Mouse (Mus musculus): ENCODE results near the gene Fam92b.

Gene Fam92b

DNA sequence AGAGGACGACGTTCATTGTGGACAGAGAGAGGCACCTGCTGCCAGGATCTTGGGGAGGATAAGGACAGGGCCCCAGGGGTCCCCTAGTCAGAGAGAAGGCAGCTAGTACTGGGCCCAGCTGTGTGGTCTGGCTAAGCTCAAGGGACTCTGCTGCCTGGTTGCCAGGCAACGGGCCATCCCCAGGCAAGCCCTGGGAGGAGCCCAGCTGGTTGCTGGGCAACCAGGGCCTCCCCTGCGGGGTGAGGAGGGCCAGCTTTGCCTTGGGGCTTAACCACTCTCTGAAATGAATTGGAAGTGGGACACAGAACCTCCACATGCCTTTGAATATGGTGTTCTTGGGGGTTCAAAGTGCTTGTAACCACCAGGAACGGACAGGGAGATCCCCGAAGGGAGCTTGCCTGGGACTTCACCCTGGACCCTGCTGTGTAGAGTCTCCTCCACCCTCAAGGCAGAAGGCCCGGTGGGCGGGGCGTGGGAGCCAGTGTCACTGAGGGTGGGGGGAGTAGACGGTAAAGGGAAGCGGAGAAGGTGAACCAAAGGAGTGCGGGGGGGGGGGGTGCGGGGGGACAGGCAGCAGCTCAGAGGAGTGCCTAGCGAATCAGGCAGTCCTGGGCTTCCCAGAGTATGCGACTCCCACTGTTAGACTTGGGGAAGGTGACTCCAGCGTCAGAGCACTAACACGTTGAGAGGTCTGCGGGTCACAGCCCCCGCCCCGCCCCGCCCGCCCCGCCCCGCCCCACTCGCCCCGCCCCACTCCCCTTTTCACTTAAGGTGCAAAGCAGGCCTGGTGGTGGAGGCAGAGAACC is at the start of gene Fam92b:
Fam92b (minus strand) TSS at position 149 of the 806 bp plus-strand sequence.
- no peak for DNase-seq

DNA sequence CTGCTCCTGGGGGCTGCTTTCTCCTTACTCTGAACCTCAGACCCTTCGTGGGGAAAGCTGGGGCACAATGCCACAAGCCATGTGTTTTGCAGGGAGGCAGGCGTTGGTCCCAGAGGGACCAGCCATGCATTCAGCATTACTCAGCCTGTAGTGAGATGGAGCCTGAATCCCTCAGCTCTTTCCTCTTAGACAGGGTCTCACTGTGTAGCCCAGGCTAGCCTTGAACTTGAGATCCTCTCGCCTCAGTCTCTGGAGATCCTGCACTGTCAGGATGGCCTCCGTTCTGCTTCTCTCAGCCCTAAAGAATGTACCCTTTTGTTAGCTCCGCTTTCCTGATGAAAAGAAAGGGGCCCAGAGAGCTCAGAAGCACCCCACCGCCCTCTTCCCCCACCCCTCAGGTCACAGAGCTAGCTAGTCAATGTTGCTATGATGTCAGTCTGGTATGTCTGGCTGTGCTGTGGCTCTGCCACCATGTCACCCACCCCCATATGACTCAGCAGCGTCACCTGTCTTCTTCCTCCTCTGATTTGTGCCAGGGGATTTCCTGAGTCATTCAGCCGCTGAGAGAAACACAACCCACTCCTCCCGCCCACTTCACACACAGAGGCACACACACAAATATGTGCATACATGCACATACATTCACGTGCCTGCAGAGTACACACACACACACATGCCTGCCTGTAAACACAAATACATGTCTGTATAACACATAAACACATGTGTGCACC is 48.3 kb upstream of the Fam92b start:
- no peak for DNase-seq

GRCm38 (mm10) chr8:120224521-120225420 is 47.5 kb upstream of the Fam92b start:
- DNase-seq: no peak

DNA sequence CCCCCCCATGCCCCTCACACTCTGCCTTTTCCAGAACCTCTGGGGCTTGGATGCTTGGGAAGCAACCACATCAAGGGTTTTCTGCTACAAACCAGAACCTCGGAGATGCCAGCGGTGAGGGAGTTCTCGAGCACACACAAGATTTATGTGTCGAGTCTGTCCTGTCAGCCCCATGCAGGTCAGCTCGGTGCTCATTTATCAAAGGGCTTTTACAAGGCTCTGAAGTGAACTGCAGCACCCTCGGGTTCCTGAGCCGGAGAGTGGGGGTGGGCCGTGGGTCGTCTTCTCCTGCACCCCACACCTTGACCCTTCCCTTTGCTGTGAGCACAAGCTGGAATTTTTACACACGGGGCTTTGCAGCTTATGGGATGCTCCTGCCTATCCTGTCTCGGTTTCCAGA is 45.3 kb upstream of the Fam92b start:
- DNase-seq: no peak

- DNase-seq: peak; percentile 28
Measured at GRCm38 (mm10) chr8:120216855-120217830, 39.9 kb upstream of the Fam92b start.

DNA sequence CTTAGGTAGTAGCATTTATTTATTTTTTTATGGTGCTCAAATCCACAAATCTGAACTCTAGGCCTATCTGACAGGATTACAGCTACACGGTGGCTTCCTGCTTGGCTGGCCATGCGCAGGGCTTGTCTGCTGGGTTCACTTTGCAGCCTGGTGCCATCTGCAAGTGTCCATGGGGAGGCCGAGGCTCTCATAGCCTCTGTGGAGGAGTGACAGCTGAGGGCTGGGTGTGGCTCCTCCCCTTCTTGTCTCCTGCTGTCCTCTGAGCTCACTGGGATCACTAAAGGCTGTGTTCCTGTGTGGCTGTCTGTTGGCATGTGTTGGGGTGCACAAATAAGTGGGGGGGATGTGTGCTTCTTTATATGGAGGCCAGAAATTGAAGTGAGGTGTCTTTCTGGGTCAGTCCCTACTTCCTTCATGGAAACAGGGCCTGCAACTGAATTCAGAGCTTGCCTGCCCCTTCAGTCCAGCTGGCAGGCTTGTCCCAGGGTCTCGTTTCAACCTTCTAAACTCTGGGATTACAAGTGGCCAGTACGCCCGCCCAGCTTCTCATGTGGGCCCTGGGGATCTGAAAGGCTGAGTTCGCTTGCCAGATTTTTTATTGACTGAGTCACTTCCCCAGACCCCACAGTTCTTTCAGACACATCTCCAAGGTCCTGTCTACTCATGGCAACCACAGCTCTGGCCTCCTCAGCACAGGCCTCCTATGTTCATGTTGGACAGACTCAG is 38.3 kb upstream of the Fam92b start:
- no peak for DNase-seq

DNA sequence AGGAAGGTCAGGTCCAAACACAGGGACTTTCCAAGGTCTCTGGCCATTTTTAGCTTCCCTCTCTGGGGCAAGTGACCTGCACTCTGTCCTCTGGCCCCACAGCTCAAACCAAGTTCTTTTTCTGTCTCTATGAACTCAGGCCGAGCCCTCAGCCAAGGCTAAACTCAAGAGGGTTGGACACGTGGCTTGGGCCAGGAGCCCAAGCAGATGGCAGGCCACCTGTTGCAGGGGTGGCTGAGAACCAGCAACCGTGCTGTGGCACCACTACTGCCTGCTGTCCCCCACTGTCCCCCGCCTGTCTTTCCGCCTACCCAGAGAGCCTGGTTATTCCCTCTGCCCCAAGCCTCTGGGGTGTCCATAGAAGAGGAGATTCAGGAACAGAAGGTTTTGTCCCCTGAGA is 36.7 kb upstream of the Fam92b start:
- DNase-seq: no peak

GRCm38 (mm10) chr8:120213229-120213628 is 36.0 kb upstream of the Fam92b start:
- no peak for DNase-seq

DNA sequence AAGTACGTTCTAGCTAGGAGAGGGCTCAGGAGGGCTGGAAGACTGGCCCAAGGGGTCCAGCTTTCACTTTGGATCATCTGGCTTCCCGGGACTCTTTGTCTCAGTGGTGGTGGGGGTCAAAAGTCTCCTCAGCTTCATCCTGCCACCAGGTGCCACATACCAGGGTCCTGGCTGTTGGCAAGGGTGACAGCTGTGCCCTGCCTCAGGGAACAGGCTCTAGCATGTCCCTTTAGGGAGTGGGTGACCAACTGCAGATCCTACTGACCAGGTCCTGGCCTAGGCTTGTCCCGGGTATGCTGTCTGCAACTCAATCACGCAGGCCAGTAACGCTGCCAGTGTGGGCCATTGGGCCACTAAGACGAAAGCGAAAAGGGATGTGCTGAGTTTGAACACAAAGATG is 35.3 kb upstream of the Fam92b start:
- no peak for DNase-seq

DNA sequence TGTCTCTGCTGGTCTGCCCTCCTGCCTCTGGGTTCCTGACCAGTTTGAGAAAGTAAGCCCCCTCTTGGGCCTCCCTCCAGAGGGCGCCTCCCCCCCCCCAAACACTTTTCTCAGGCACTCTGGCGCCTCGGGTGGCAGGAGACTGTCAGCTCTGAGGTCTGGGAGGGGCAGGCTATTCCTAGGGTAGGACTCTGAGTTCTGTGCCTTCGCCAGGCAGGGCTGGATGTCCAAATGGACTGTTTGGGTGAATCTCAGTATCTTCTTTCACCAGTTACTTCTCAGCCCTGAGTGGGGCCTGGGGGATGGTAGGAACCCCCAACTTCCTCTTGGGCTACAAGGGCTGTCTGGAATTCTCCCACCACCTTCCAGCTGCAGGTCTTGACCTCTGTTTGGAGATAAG is 34.1 kb upstream of the Fam92b start:
- DNase-seq: no peak

GRCm38 (mm10) chr8:120208113-120208512 is 30.8 kb upstream of the Fam92b start:
- no peak for DNase-seq

GRCm38 (mm10) chr8:120207364-120207763 is 30.1 kb upstream of the Fam92b start:
- no peak for DNase-seq

DNA sequence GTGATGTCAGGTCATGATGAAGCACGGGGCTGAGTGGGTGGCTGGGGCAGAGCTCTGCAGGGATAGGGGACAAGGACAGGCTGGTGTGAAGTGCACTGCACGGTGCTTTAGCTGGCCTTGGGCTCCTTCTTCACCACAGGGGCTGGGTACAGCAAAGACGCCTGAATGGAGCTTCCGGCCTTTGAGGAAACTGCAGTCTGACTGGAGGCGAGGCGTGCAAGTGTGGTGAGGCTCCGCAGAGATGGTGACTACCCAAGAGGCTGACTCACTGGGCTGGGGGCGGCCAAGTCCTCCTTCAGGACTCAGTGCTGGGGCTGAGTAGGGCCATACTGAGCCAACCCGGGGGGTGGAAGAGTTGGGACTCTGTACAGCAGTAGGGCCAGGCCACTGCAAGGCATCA is 28.6 kb upstream of the Fam92b start:
- no peak for DNase-seq

GRCm38 (mm10) chr8:120204736-120205360 is 27.6 kb upstream of the Fam92b start:
- DNase-seq: peak; percentile 52

- no peak for DNase-seq
Measured at GRCm38 (mm10) chr8:120202546-120202945, 25.3 kb upstream of the Fam92b start.

DNA sequence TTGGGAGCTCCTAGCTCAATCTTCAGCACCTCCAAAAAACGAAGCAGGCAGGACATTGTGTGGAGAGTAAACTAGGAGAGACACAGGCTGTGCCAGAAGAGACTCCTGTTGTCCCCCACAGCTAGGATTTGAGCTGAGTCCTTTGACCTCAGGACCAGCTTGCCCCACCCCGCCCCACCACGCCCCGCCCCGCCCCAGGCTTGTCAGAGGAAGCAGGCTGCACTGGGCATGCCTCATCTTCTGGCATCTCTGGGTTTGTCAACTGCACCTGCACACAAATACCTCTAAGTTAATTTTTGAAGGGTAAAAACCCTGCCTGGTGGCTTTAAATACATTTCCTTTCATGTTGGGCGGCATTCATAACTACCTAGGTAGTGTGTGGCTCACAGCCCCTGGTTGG is 24.1 kb upstream of the Fam92b start:
- DNase-seq: no peak

- DNase-seq: no peak
Measured at GRCm38 (mm10) chr8:120192118-120192517, 14.9 kb upstream of the Fam92b start.

- no peak for DNase-seq
Measured at GRCm38 (mm10) chr8:120191633-120192032, 14.4 kb upstream of the Fam92b start.

DNA sequence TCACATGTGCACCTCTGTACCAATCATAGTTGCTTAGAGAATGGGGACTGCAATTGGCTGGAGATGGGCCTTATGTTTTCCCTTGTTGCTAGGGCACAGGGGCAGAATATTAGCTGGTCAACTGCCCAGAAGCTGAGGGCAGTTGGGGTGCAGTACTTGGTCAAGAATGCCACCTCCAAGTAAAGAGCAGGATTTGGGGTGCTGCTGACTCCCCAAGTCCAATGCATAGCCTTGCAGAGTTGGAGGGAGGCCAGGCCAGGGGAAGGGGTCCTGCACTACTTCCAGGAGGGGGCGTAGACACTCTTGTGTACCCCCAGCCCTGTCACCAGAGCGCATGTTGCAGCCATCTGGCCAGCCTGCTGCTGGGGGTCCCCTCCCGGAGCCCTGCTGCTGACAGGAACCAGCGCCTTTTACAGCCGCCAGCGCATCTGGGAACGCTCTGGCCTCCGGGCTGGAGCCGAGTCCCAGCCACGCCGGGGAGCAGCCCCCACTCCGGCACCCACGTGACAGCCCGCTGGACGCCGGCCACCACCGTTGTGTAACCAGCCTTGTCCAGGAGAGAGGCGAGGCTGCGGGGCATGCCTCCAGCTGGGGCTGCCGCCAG is 13.6 kb upstream of the Fam92b start:
- DNase-seq: peak; percentile 94

- DNase-seq: no peak
Measured at GRCm38 (mm10) chr8:120190107-120190809, 13.0 kb upstream of the Fam92b start.
